Mouse (Mus musculus): Measurements from ENCODE around the gene Ankrd24.

Gene Ankrd24

DNA sequence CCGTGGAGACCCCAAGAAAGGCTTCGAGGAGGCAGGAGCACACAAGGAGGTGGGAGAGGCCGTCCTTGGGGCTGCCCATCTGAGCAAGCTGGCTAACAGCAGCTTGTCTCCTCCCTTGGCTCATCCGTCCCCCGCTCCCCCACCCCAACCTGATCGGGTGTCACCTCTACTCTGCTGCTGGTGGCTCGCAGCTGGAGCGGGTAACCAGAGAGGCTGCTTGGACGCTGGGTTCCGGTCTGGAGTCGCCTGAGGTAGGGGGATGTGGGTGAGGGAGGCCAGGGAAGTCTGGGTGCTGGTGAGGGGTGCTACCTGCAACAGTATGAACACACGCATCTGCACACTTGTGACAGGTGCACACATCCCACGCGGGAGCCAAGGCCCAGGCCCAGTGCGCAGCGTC, at the start of gene Ankrd24:
TSS of gene Ankrd24 (plus strand) at position 151 of the 400 bp plus-strand sequence.
- DNase-seq: no peak

DNA sequence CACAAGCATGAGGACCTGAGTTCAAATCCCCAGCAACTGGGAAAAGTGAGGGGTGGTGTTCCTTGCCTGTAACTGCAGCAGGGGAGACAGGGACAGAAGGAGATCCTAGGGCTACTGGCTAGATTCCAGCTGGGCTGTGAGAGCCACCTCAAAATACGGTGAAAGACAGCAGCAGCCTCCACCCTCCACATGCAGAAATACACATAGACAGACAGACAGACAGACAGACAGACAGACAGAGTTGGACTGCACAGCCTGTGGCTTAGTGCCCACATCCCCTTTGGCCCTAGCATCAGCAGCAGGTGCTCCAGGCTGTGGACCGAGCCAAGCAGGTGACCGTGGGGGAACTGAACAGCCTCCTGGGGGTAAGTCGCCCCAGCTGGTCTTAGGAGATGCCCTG, 48.4 kb upstream of the Ankrd24 start:
- DNase-seq: no peak

DNA sequence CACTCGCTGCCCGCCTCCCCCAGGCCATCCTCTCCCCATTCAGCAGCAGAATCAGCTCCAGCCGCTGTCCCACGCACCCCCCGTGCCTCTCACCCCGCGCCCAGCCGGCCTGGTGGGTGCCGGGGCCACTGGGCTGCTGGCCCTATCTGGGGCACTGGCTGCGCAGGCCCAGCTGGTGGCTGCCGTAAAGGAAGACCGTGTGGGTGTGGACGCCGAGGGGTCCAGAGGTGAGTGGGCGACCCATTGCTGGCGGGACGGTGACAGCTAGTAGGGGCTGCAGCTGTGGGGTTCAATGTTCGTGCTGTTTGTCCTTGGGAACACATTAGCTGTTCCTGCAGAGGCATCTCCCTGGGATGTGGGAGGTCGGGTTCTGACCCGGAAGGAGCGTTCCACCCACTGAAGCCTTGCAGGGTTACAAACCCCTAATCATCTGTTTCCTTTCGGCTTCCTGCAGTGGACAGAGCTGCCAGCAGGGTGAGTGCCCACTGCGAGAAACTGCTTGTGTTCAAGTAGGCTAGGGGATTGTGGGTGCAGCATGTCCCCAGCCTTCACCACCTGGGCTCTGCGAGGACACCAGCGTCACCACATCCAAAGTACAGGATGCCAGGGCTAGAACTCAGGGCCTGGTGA, 47.8 kb upstream of the Ankrd24 start:
- peak; percentile 46 to 61 for DNase-seq

DNA sequence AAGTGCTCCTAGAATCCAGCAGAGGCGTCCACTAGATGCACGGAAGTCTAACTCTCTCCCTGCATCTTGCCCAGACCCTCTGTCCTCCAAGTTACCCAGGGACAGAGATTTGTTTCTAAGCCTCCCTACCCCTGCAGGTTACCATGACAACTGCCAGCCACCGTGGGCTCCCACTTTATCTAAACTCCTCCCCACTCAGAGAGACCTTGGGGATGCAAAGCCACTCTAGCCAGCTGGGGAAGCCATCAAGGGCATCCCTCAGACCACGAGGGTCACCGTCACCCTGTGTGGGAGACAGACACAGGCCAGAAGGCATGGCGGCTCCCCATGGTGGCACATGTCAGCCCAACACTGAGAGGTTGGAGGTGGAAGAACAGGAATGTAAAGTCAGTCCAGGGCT, 45.0 kb upstream of the Ankrd24 start:
- no peak for DNase-seq

DNA sequence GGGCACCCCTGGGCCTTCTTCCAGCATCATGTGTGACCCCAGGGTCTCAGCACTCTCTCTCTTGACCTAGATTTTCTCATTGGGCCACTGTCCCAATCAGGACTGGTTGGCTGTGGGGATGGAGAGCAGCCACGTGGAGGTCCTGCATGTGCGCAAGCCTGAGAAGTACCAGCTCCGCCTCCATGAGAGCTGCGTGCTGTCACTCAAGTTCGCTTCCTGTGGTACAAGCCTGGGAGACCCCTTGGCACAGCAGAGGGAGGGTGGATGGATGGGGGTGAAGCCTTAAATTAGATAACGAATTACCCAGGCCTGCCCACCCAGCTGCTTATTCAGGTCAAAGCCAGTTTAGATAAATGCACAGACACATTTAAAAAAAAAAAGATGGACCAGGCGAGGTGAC, 39.6 kb upstream of the Ankrd24 start:
- no peak for DNase-seq

DNA sequence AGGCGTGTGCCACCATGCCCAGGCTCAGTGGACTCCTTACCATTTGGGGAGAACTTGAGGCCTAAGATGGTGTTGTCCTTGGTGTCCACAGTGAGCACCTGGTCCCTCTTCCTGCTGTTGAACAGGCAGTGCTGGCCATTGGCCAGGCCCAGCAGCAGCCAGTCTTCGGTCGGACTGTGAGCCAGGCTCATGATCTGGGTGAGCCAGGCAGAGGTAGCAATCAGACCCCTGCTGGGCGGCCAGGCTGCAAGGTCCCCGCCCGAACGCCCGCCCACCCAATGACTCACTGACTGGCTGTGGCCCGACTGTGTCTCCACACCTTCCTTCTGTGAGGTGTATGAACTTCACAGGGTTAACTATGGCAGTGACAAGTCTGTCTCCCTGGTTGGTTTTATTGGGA, 36.5 kb upstream of the Ankrd24 start:
- no peak for DNase-seq

DNA sequence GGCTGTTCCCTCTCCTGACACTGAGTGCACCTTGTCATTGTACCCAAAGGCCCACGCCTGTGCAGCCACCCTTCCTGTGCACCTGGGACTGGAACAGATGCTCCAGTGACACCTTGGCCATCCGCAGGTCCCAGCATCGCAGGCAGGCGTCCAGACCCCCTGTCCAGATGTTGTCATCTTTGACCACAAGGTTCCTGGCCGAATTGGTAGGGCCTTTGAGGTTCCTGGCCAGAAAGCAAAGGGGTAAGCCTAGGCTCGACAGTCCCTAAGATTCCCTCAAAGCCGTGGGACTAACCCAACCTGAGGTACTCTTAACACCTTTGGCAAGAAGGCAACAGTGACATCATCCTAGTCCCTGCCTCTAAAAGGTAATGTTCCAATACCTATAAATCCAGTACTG, 35.7 kb upstream of the Ankrd24 start:
- DNase-seq: no peak

DNA sequence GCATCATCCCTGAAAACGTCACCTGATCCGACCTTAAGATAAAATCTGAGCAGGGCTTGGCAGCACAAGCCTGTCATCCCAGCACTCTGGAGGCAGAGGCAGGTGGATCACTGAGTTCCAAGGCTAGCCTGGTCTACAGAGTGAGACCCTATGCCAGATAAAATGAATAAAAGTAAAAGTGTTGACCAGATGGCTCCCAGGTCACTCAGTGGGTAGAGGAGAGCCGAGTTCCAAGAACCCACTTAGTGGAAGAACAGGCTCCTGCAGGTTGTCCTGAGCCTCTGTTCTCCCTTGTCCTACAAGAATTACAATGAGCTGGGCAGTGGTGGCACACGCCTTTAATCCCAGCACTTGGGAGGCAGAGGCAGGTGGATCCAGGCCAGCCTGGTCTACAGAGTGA, 35.1 kb upstream of the Ankrd24 start:
- DNase-seq: no peak

DNA sequence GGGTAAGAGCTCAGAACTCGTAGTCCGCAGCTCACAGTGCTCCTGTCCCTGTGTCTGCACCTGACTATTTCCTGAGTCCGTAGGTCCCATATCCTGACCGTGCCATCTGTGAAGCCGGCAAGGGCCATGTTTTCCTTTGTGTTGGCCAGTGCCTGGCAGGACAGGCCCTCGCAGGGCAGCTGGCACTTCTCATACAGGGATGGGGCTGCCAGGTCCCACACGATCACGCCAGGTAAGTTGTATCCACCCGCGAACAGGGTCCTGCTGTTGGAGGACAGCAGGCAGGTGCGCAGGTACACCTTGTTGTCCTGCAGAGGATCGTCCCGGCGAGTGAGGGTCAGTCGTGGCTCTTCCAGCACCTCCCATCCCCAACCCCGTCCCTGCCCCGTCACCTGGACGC, 34.4 kb upstream of the Ankrd24 start:
- DNase-seq: peak in 1 of 2 experiments; percentile 18

DNA sequence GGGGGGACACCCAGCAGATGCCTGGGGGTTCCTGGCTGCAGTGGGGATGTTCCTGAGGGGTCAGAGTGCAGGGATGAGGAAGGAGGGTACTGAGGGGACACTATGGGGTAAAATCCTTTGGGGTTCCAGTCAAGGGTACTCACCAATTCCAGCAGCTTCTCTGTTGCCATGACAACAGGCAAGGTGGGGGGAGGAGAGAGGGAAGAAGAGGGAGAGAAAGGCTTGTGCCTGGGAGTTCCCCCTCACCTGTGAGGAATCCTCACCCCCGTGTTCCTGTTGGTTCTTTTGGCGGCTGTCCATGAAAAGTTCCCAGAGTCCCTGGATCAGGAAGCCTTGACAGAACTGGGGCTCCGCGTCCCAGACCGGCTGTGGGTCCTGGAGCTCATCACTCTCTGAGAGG, 32.7 kb upstream of the Ankrd24 start:
- peak in 1 of 2 experiments; percentile 23 for DNase-seq

DNA sequence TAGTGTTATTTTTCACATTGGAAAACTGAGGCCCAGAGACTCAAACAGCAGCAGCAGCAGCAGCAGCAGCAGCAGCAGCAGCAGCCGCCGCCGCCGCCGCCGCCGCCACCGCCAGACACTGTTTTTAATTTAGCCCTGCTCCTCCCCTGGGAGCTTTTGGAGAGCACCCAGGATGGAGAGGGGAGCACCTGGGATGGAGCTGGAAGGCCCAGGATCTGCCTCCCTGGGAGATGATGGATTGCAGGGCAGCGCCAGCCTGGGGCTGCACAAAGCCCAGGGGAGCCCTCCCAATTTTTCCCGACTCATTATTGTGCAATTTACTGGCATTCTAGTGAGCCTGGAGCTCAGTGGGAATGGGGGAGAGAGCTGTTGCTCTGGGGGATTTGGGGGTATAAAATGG, 31.7 kb upstream of the Ankrd24 start:
- no peak for DNase-seq

DNA sequence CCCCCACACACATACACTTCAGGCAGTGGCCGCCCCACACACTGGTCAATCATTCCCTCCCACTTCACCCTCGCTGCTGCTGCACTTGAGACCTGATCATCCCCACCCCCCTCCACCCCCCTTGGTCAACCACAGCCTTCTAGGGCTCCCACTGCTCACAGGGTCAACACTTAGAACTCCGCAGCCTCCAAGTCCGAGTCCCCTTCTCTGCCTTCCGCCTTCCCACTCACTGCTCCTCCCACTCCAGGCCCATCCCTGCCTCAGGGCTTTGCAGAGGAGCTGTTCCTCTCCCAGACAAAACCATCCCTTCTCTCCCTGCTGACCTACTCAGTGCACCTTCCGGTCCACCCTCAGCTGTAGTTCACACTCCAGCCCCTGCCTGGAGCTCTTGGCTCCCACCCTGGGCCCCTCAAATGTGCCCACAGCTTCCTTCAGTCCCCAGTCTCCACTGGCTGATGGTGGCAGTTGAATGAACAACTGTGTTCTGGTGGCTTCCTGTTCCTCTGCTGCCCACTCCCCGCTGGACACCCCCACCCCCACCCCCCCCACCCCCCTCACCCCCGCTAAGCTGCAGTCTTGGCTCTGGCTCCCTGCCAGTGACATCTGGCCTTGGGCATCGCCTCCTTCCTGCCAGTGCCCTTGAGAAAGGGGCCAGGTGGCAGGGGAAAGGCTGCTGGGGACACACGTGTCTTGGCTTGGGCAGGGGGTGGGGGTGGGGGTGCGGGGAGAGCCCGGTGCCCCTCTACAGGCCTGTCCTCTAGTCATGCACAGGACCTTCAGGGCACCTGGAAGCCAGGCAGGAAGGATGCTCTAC, 31.0 kb upstream of the Ankrd24 start:
- peak; percentile 63 to 80 for DNase-seq

DNA sequence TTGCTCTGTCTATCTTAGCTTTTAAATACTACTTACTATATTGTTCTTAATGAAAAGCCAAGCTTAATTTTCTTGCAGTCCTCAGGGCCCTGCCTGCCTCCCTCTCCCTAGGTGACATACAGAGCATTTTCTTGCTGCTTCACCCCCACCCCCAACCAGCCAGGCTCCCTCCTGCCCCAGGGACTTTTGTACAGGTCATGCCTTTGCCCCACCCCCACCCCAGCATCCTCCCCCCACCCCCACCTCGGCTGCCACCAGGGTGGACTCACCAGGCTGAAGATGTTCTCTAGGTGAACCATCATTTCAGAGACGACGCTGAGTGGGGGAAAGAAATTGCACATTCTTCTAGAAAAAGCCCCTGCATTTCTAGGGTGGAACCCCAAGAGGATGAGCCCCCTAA, 30.0 kb upstream of the Ankrd24 start:
- no peak for DNase-seq

DNA sequence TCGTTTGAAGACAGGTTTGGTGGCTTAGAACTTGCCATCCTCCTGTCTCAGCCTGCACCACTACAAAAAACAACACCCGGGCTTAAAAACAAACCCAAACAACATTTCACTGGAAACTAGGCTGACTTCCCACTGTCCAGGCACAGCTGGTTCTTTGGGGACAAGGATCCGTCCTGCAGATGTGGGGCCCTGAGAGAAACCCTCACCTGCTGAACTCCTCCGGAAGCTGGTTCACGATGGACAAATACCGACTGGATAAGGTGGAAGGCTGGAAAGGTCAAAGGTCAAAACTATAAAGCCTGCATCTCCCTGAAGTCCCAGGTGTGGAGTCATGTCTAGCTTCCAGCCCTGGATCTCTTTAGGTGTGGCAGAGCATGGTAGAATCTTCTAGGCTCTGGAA, 29.5 kb upstream of the Ankrd24 start:
- DNase-seq: no peak

DNA sequence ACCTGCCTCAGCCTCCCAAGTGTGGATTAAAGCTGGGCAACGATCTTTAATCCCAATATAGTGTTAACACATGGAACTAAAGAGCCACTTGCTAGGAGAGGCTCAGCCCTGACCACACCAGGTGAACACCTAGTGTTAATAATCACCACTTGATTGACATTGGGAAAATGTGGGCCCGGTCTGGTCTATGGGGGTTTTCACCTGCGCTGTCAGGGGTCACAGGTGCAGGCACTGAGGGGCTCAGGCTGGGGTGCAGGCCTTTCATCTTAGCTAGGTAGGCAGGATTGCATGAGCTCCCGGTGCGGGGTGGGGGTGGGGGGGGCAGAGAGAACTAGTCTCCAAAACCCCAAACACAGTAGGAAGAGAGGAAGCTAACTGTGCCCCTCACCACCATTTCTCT, 28.7 kb upstream of the Ankrd24 start:
- no peak for DNase-seq

DNA sequence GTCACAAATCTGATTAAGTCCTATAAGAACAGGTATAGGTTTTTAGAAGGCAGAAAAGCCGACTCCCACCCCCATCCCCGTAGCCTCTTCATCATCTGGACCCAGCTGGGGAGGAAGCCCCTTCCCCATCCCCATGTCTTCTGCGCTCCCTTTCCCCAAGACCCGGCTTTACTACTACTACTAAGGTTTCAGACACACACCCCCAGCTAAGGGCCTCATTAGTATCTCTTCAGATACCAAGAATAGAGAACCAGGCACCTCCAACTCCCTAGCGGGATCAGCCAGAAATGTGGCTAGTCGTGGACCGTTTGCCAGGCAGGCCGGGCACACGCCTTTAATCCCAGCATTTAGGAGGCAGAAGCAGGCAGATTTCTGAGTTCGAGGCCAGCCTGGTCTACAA, 28.2 kb upstream of the Ankrd24 start:
- no peak for DNase-seq

DNA sequence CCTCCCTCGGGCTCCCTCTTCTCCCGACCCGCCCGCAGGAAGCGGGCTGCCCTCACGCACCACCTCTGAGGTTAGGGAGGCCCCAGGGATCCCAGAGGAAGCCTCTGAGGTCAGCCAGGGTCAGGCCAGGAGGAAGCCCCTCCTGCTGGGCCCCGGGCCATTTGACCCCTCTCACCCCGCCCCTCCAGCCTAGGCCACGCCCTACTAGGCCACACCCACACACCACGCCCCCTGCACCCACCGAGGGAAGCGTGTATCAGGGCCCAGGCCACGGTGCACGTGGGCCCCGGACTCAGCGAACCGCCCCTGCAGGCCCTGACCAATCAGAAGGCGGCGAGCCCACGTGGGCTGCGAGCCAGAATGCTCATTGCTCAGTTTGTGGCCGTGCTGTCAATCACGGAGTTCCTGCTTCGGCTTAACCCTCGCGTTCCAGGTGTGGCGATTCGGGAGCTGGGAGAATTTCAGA, 27.6 kb upstream of the Ankrd24 start, which contains the start of gene Tle6:
TSS of gene Tle6 (minus strand) at position 336 of the 466 bp plus-strand sequence.
- peak; percentile 96 for DNase-seq

DNA sequence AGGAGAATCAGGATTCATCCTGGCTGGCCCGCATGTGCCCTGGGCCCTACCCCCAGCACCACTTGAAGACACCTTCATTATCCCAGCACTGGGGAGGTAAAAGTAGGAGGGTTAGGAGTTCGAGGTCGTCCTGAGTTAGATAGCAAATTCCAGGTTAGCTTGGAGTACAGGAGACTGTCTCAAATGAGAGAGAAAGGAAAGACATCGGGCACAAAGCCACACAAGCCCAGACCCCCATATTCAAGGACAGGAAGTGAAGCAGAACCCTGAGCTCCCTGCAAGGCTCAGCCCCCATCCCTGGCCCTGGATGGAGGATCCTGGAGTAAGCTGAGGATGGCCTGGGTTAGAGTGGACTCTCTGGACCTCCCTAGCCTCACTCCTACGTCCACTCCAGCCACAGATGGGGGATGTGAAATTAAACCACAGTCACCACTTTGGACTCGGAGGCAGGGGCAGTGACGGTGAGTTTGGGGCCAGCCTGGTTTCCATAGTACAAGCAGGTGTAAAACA, 26.9 kb upstream of the Ankrd24 start:
- no peak for DNase-seq

DNA sequence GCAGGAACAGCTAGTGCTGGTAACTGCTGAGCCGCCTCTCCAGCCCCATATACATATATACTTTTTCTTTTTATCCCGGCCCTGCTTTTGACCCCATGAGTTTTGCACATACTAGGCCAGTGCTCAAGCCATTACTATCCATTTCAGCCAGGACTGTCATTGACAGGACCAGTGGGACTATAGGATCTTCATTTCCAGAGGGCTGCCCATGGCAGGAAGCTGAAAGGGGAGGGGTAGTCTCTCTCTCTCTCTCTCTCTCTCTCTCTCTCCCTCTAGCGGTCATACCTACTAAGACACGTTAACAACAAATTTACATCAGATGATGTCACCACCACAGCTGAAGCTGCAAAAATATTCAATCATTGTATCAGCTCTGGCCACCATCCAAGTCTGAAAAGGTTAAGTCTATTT, 25.6 kb upstream of the Ankrd24 start:
- DNase-seq: peak in 1 of 2 experiments; percentile 38

DNA sequence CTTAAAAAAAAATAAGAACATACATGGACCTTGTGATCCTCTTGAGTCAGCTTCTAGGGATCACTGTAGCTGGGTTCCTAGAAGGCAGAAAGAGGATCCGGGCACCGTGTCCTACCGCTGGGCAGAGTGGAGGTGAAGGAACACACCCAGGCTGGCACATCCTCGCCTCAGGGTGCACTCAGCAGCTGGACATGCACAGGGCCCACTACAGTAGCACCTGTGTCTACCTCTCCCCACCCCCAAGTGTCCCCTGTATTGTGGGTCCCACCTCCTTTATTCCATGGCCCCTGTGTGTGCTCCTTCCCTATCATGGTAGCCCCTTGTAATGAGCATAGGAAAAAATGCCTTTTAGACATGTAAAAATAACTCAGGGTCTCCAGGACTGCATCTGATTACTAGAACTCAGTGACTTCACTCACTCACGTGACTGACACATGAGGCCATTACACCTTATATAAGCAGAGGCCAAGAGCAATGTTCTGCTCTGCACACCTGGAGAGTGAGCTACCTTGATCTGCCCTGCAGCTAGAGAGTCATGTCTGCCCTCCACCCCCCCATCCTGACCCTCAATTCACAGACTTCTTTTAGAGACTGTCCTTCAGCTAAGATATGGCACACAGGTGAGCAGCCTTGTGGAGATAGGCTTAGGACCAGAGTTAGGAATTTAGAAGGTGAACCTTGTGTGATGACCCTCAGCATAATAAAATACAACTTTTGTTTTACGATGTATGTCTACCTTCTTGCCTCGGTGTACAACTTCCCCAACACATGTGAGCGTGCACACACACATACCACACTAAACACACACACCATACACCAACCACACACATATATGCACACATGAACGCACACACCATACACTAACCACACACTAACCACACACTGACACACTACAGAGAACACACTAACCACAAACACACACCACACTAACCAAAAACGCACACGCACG, 24.0 kb upstream of the Ankrd24 start:
- peak in 1 of 2 experiments; percentile 4 for DNase-seq

DNA sequence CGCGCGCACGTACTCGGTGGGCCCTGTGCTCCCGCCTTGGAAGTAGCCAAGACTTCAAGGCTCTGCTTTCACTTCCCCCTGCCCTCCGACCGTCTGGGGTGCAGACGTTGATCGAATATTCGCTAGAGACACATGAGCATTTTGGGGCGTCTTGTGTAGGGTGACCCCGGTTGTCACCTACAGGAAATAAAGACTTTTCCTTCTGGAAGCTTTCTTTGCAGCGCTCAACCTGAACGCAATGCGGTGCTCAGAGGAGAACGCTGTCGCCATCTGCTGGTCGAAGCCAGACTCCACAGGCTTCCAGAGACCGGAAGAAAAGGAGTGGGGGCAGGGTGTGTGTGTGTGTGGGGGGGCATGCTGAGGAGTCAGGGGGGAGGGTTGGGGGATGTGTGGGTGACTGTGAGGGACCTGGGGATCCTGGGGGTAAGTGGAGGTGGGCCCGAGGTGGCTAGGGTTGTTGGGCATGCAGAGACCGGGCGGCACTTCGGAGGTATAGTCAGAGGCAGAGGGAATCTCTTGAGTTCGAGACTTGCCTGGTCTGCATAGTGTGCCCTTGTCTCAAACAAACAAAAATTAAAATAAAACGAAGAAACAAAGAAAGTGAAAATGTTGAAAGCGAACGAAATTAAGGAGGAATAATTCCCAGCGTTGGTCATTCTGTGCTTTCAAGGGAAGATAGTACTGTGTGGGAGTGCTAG, 23.2 kb upstream of the Ankrd24 start:
- peak; percentile 88 to 91 for DNase-seq

DNA sequence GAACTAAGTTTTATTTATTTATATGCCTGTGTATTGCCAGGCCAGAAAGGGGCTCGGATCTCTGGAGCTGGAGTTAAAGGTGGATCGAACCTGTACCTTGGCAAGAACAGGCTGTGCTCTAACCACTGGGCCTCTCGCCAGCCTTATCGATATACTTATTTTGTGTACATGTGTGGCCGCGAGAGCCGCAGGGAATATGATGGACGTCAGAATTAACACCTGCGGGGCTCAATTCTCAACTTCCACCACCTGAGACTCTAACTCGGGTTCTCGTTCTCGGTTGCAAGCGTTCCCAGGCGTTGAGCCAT, 22.7 kb upstream of the Ankrd24 start:
- no peak for DNase-seq
